Mouse (Mus musculus): ENCODE results near the gene AW146154. TPM values are rescaled to one million over a fixed set of nuclear protein-coding genes. Genes with fewer than 3 reads are reported as not detected.
"Not testable (repeated sequence)": the region's sequence is repeated elsewhere in the genome, so short reads cannot be mapped to it uniquely, and the experiment has no call there.

AW146154 gene
- polyA plus RNA-seq (2016; fragmentation: Nextera tagmentation; extraction: Ambion mirVana) = 12.0 and 13.3 TPM in 2 replicates

DNA sequence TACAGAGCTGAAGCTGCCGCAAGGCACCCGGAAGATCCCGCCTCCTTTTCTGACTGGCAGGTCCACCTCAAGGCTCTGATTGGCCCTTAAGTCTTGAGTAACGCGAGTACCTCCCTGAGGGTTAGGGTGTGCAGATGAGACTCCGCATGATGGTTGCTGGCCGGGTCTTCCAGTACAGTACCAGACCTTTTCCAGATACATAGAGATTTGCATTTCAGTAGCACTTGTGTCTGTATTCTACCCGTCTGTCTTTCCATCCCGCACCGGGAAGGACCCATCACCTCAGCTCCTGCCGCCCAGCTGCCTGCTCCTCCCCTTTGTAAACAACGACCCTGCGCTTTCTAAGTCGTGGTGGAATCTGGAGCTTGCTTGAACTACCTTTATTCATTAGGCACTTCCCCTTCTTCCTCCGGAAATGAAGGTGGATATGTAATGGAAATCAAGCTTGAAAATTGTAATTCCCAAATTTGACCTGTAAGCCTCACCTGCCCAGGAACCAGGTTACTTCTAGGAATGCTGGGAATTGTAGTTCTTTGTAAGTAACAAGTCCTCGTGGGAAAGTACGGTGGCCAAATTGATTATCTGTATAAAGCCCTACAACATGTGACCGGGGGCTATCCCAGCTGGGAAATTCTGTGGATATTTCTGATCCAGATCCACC, at the start of gene AW146154, which contains the start of gene Gm20449:
AW146154 (minus strand) TSS at position 502 of the 661 bp plus-strand sequence.
Gm20449 (minus strand) TSS at position 29 of the 661 bp plus-strand sequence.
- Histone ChIP-seq H3K9ac (replicated peaks) (peak within 1 kb of the TSS; percentile 58), H3K27me3 (no peaks in the 10 kb centered on the region), H3K27ac (0 out of 2 replicates have a peak within 1 kb of the TSS, but pooled peaks have one; percentile 42), H3K9me3 (peaks cover 17% of the 10 kb centered on the region), H3K36me3 (peaks cover 7% of the 10 kb centered on the region; the same call in 1 of the 2 replicates), H3K4me2 (peak within 1 kb of the TSS; percentile 72), H3K4me3 (replicated peaks) (peak within 1 kb of the TSS; percentile 62), H3K4me1 (replicated peaks) (no peaks in the 10 kb centered on the region)
- peak; percentile 97 for ATAC-seq (ENCODE audit: insufficient number of reproducible peaks, insufficient read depth, low FRiP score, low TSS enrichment, low read depth)
- WGBS = under 1% methylated on average over 18 of the region's 18 CpGs

DNA sequence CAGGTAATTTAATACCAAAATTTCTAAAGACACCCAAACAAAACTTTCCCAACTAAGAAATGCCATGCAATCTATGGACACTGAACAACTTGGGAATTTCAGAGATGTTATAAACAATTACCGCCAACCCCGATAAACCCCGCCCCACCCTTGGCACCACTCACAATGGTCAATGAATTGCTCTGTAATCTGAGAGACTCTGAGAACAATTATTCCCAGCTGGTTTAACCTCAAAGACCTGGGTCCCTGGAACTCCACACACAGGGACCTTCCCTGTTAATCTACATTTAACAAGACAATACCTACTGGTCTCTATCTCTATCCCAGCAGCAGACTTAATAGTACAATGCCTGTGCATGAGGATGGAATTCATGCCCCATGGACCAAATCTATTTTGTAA, 13.0 kb upstream of the AW146154 start:
- H3K27ac ChIP-seq = no peak overlapping the region
- peaks cover 11% of the 10 kb centered on the region for H3K9me3 ChIP-seq
- no peak overlapping the region for H3K4me3 ChIP-seq (replicated peaks)
- H3K4me2 ChIP-seq = no peak overlapping the region
- no peaks in the 10 kb centered on the region for H3K4me1 ChIP-seq (replicated peaks)
- no peaks in the 10 kb centered on the region for H3K36me3 ChIP-seq
- ATAC-seq (ENCODE audit: insufficient number of reproducible peaks, insufficient read depth, low FRiP score, low TSS enrichment, low read depth) = no peak
- no peak overlapping the region for H3K9ac ChIP-seq (replicated peaks)
- H3K27me3 ChIP-seq = no peaks in the 10 kb centered on the region
- WGBS = 80% methylated on average over 3 of the region's 3 CpGs

DNA sequence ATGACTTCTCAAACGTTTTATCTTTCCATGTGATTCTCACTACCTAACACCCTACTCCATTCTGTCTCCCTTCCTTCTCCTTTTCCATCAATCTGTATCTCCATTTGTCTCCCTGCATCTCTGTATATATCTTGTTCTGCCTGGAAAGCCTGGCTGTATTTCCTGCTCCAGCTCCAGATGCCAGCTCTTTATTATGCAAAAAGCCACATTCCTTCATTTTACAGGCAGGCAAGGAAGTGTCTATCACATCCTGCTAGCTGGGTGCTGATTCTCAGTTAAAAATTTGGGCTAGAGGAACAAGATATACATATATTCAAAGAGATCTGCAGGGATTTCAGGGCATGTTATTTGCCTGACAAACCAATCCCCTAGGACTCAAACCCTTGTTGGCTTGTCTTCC, 12.5 kb upstream of the AW146154 start:
- Histone ChIP-seq H3K9ac (replicated peaks) (no peak overlapping the region), H3K9me3 (peaks cover 15% of the 10 kb centered on the region), H3K27ac (no peak overlapping the region), H3K4me3 (replicated peaks) (no peak overlapping the region), H3K4me1 (replicated peaks) (no peaks in the 10 kb centered on the region), H3K27me3 (no peaks in the 10 kb centered on the region), H3K36me3 (no peaks in the 10 kb centered on the region), H3K4me2 (no peak overlapping the region)
- 36% methylated on average over 1 of the region's 1 CpGs for WGBS
- no peak for ATAC-seq (ENCODE audit: insufficient number of reproducible peaks, insufficient read depth, low FRiP score, low TSS enrichment, low read depth)

DNA sequence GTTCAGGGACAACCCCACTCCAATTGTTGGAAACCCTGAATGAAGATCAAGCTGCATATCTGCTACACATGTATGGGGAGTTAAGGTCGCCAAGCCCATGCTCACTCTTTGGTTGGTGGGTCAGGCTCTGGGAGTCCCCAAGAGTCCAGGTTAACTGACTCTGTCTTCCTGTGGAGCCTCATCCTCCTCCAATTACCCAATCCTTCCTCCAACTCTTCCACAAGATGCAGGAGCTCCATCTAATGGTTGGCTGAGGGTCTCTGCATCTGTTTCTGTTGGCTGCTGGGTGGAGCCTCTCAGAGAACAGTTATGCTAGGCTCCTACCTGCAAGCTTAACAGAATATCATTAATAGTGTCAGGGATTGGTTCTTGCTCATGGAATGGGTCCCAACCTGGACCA, 2.7 kb upstream of the AW146154 start:
- Histone ChIP-seq H3K9ac (replicated peaks) (no peak overlapping the region), H3K9me3 (peaks cover 14% of the 10 kb centered on the region), H3K27me3 (no peaks in the 10 kb centered on the region), H3K27ac (no peak overlapping the region), H3K4me2 (no peak overlapping the region), H3K36me3 (no peaks in the 10 kb centered on the region), H3K4me3 (replicated peaks) (no peak overlapping the region), H3K4me1 (replicated peaks) (no peaks in the 10 kb centered on the region)
- 55% methylated on average over 1 of the region's 1 CpGs for WGBS
- no peak for ATAC-seq (ENCODE audit: insufficient number of reproducible peaks, insufficient read depth, low FRiP score, low TSS enrichment, low read depth)

DNA sequence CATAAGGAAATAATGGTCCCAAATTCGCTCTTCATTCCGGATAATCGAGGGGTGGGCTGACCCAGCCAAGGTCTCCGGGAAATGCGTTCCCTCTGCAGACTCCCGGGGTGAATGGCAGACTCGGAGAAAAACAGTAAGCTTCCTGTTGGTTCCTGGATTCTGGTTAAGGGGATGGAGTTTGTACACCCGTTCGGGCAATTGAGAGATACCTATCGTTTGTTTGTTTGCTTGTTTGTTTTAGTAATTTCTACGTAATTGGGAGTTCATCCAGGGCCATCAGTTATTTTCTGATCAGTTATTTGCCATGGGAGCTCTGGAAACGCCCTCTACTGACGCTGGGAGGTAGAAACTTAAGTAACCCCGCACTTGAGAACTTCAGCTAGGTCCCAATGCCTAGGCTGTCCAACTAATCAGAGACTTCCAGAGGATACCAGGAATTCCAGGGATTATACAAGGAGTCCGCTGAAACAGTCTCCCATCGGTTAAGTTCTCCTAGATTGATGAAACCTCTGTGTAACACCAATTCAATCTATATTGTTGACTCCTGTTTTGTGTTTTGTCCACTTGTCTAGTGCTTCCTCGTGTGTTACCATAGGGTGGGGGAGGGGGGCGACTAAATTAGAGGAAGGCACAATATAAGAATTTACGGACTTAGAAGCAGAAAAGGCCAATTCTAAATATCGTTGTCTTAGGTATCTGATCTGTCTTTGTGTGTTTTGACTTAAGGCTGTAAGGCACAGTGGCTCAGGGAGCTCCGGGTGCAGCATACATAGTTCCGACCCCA, 653 bp upstream of the AW146154 start:
- H3K4me1 ChIP-seq (replicated peaks) = no peaks in the 10 kb centered on the region
- peaks cover 9% of the 10 kb centered on the region; the same call in 1 of the 2 replicates for H3K9me3 ChIP-seq
- no peaks in the 10 kb centered on the region for H3K36me3 ChIP-seq
- H3K27ac ChIP-seq = no peak overlapping the region
- no peak for ATAC-seq (ENCODE audit: insufficient number of reproducible peaks, insufficient read depth, low FRiP score, low TSS enrichment, low read depth)
- WGBS = 18% methylated on average over 22 of the region's 22 CpGs
- peak overlapping the region; percentile 72 for H3K4me2 ChIP-seq
- H3K9ac ChIP-seq (replicated peaks) = 0 out of 2 replicates have a peak overlapping the region, but pooled peaks have one; percentile 42
- H3K4me3 ChIP-seq (replicated peaks) = peak overlapping the region; percentile 62
- H3K27me3 ChIP-seq = no peaks in the 10 kb centered on the region

DNA sequence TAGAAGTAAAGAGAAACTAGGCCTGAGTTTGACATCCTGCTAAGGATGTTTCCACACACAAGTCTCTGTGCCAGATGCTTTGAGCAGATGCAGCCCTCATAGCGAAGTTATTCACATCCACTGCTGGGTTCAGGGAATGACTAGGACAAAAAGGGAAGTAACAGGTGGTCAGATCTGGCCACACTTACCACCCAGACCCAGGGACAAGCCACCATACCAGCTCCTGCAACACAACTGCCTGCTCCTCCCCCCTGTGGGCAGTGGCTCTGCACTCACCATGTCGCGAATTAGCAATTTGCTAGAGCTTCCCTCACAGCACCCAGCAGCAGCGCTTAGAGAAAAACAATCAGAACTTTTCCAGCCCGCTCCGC, 687 bp downstream of the AW146154 start:
- peak overlapping the region; percentile 58 for H3K9ac ChIP-seq (replicated peaks)
- H3K9me3 ChIP-seq = peaks cover 22% of the 10 kb centered on the region
- H3K4me2 ChIP-seq = peak overlapping the region; percentile 72
- ATAC-seq (ENCODE audit: insufficient number of reproducible peaks, insufficient read depth, low FRiP score, low TSS enrichment, low read depth) = peak; percentile 72; the same call in 1 of the 2 replicates
- H3K27me3 ChIP-seq; H3K4me1 ChIP-seq (replicated peaks); H3K27ac ChIP-seq: not testable (repeated sequence)
- 0% methylated on average over 6 of the region's 6 CpGs for WGBS
- peaks cover 10% of the 10 kb centered on the region; the same call in 1 of the 2 replicates for H3K36me3 ChIP-seq
- peak overlapping the region; percentile 62 for H3K4me3 ChIP-seq (replicated peaks)

DNA sequence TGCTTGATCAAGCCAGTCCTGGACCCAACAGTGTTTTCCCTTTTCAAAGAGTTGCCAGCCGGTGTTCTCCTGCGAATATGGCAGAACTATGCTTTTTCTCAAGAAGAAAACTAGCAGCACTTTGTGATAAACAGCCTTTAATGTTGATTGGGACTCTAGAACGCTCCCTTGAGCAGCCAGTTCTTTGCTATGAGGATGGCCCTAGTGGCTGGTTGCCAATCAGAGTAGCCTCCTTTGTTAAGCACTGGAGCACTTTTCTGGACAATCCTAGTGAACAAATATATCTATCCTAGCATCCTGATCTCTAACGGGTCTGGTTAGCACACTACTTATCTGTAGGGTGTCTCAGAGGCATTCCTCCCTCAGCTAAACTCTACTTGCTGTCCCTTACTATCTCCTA, 1.2 kb downstream of the AW146154 start:
- H3K4me1 ChIP-seq (replicated peaks); H3K27ac ChIP-seq; H3K9ac ChIP-seq (replicated peaks); H3K27me3 ChIP-seq; ATAC-seq (ENCODE audit: insufficient number of reproducible peaks, insufficient read depth, low FRiP score, low TSS enrichment, low read depth): not testable (repeated sequence)
- H3K9me3 ChIP-seq = peaks cover 23% of the 10 kb centered on the region
- peak overlapping the region; percentile 72 for H3K4me2 ChIP-seq
- 75% methylated on average over 4 of the region's 4 CpGs for WGBS
- peak overlapping the region; percentile 62 for H3K4me3 ChIP-seq (replicated peaks)
- H3K36me3 ChIP-seq = peaks cover 10% of the 10 kb centered on the region; the same call in 1 of the 2 replicates

DNA sequence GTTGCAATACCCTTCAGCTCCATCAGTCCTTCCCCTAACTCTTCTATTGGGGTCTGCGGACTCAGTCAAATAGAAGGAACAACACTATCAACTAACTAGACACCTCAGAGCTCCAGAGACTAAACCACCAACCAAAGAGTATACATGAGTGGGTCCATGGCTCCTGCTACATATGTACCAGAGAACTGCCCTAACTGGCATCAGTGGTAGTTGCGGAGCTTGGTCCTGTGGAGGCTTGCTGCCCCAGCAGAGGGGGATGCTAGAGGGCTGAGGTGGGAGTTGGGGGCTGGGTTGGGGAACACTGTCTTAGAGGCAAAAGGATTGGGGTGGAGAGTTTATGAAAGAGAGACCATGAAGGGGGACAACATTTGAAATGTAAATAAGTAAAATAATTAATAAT, 1.8 kb downstream of the AW146154 start:
- Histone ChIP-seq H3K9me3 (peaks cover 23% of the 10 kb centered on the region), H3K4me1 (replicated peaks) (no peaks in the 10 kb centered on the region), H3K4me3 (replicated peaks) (no peak overlapping the region), H3K4me2 (no peak overlapping the region), H3K36me3 (peaks cover 10% of the 10 kb centered on the region; the same call in 1 of the 2 replicates), H3K9ac (replicated peaks) (no peak overlapping the region), H3K27ac (no peak overlapping the region), H3K27me3 (no peaks in the 10 kb centered on the region)
- ATAC-seq (ENCODE audit: insufficient number of reproducible peaks, insufficient read depth, low FRiP score, low TSS enrichment, low read depth) = no peak
- WGBS = 97% methylated on average over 2 of the region's 2 CpGs

DNA sequence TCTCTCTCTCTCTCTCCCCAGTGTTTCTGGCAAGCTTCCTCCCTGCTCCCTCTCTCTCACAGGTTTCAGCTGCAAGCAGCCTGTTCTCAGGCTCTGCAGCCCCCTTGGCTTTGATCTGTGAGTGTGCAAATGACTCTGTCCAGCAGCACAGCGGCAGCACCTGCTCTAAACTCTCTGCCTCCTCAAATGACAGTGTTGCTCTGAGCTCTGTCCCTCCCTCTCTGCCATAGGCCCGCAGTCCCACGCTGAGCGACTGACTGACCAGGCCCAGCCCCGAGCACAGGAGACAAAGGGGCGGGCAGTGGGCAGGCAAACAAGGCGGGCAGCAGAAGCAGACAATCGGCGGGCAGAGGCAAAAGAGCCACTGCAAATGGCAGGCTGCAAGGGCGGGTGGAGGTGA, 47.8 kb downstream of the AW146154 start:
- Histone ChIP-seq H3K27ac (no peak overlapping the region), H3K4me3 (replicated peaks) (no peak overlapping the region), H3K9ac (replicated peaks) (no peak overlapping the region), H3K9me3 (peaks cover 15% of the 10 kb centered on the region), H3K27me3 (no peaks in the 10 kb centered on the region), H3K36me3 (no peaks in the 10 kb centered on the region), H3K4me1 (replicated peaks) (no peaks in the 10 kb centered on the region), H3K4me2 (peak overlapping the region; percentile 13; the same call in 1 of the 2 replicates)
- WGBS = 6% methylated on average over 10 of the region's 10 CpGs
- no peak for ATAC-seq (ENCODE audit: insufficient number of reproducible peaks, insufficient read depth, low FRiP score, low TSS enrichment, low read depth)

DNA sequence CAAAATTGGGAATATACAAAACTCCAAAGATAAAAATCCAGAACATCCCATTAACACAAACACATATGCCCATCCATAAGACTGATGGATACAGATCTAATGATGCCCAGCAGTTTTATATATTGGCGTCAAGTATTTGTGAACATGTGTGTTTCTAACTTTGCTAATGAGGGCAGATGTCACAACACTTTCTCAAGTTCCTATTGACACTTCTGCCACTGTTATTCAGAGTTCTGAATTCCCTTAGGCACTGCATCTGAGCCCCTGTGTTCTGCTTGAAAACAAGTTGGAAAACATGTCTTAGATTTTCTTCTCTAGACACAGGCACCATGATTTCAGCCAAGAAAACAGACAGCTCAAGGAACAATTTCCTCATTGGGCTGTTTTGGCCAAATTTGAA, 51.1 kb downstream of the AW146154 start, which contains the start of gene Vmn2r57:
Vmn2r57 (minus strand) TSS at position 101 of the 400 bp plus-strand sequence.
- H3K9me3 ChIP-seq; H3K4me2 ChIP-seq; H3K27ac ChIP-seq; H3K9ac ChIP-seq (replicated peaks); ATAC-seq (ENCODE audit: insufficient number of reproducible peaks, insufficient read depth, low FRiP score, low TSS enrichment, low read depth); H3K27me3 ChIP-seq; H3K4me3 ChIP-seq (replicated peaks); H3K4me1 ChIP-seq (replicated peaks); H3K36me3 ChIP-seq: not testable (repeated sequence)
- 70% methylated on average over 1 of the region's 1 CpGs for WGBS
